Mouse (Mus musculus) spleen, postnatal 10 days (tissue): ENCODE data around the gene Schip1.

Experiments
- DNase-seq, 2 experiments: peaks; one replicate each; pipeline ENCODE4 v3.0.0; 2021 to 2022; ENCODE audit warnings: low spot score in 2 of 2

Schip1 gene

DNA sequence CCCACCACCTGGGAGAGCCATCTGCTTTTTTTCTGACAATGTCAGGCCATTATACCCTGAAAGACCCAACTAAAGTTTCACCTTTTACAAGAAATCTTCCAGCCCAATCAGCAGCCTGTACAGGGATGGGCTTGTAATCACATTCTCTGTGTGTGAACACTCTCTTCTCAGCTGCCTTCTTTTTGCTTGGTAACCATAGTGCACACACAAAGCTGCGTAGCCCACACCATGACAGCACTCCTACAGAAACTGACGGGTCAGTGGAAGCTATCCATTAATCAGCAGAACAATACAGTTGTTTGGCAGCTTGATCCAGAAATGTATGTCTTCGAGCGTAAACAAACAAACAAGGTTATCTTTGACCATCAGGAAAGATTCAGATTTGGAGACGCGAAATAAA is 205.6 kb downstream of the Schip1 start:
- DNase-seq, result no peak

DNA sequence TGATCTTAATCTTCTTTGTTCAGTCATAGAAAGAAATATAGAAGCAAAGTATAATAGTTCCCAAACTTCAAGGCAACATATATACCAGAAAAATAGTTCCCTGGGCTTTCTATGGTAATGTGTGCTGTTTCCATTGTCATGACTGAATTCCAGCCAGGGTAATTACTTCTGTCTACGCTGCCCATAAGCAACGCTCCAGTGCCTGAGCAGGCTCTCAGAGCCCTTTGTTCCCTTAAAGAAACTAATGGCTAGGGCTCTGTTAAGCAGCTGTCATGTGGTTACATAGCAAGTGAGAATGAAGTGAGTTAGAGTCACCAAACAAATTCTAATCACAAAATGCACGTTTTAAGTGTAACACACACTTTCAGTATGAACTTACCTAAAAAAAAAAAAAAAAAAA is 206.9 kb downstream of the Schip1 start:
- no peak for DNase-seq

DNA sequence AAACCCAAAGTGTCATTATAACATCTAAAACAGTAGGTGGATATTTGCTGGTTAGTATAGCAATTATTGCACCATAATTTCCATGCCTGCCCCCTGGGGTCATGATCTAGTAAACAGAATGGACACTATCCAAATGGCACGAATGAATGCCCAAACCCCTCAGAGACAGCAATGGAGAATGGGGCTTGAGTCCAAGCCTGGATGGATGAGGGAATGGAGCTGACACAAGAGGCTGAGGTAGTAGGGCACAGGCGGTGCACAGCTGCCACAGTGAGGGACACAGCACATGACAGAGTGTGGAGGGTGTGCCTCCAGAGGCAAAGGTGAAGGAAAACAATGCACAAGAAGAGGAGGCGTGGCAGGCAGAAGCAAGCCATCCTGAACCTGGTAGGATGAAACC is 207.3 kb downstream of the Schip1 start:
- no peak for DNase-seq

DNA sequence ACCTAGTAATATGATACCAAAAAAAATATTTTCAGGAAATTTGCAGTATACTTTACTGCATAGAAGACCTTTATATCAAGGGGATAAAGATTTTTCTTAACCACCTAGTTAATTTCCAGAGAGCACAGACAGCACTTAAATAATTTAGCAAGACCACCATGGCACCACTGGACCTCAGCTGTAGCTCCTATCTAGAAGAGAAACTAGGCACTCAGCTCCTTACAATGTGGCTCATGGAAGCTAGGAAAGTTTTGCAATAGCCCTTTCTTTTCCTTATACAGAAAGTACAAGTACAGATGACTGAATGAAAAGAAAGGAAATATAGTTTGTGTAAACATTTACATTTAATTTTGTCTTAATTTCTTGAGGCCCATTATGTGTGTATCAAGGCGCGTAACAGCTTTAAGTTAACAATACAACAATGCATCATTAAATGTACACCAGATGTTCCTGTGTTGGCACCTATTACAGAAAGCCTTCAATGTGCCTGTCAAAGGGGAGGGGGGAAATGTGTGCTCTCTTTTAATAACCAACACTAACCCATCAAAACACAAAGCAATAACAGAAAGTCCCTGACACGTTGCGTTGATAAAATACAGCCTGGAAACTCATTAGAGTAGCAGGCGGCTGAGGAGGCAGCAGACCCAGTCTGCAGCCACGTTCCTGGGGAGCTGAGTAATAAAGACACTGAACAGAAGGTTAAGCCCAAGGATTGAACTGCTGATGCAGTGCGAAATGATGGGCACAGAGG is 218.4 kb downstream of the Schip1 start:
- DNase-seq, result no peak

DNA sequence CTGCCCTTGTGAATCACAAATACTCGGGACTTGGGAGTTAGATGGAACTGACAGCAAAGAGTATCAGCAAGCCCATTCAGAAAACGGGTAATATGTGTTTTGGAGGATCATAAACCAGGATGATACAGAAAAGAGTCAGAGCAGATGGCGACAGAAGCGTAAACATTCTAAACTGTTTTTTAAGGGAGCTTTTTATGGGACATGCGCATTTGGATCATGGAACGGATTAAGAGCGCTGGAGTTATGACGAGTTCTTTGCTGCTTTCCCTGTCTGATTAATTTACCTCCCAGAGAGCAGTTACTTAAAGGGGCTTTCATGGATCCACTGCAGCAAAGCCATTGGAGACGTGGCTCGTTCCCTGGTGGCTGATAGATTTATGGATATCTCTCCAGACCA is 219.0 kb downstream of the Schip1 start:
- no peak for DNase-seq

DNA sequence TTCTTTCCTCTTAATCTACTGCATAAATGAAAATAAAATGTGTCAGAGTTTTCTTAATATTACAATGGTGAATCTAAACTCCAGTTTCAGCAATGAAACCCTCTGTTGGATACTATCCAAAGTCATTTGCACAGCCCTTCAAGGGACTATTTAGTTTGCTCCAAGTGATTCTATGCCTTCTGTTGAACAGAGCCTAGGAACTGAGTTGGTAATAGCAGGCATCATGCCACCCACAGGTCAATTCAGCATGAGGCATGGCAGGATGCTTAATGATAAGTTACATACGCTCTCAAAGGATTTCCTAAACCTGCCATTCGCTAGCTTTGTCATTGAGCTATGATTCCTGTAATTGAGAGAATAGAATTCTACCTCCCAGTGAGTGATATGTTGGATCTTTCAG is 219.9 kb downstream of the Schip1 start:
- no peak for DNase-seq

DNA sequence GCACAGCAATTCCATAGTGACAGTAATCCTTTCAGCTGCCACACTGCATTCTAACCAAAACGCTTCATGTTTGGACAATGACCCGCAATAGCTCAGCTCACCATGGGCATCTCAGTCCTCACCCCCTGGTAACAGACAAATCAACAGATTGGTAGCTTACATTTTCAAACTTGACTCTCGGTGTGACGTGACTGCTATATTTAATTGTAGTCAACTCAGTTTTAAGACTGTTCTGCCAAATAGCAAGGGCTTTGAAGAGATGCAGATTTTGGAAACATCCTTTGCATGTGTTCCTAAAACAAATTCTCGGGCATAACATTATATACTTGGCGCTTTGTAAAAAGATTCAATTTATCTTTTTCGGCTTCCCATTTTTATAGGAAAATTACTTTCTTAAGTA is 232.2 kb downstream of the Schip1 start:
- no peak for DNase-seq

DNA sequence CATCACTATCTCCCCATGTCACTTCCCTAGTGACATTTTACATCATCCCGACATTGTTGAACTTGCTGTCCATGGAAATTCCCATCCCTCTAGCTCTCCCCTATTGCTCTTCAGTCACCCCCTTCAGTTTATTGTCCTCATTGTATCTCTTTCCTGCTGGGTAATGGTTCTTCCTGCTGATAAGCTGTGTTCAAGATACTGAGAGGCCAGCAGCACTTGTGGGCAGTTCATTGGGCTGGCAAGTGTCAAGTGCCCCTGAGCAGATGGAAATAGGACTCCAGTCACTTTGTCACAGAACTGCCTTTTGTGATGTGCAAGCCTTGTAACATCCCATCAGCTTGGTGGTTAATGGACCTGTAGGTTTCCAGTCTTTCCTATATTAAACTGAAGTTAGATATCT is 241.0 kb downstream of the Schip1 start:
- no peak for DNase-seq

DNA sequence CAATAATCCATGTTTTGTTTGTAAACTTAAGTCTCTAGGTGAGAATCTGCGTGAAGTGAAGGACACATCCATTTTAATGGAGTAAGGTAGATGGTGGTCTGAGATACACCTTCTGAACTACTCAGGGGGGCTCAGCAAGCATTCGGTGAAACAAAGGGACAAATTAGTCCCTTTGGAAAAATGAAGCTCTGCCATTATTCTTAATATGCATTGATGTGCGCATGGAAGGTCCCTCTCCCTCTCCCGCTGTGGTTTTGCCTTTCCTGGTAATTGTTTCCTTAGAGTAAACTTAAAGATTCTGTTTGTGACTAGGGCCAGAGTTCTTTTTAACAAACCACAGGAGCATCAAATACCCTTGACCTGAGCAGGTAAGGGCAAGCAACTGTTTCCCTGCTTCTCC is 242.1 kb downstream of the Schip1 start:
- no peak for DNase-seq

DNA sequence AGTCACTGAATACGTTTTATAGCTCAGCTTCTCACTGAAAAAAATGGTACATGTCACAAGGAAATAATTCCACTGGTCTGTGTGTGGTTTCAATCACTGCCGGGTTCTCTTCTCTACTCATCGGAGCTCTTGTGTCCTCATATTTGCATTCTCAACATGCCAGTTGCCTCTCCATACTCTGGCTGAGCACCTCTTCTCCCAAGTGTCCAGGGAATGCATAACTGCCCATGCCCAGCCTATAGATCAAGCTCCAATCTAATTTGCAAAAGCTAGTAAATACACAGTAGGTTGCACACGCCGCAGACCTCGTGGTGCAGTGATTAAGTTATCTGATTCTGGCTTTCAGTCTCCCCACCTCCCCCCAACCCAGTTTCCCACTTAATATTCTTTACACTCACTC is 261.0 kb downstream of the Schip1 start:
- DNase-seq, result no peak

DNA sequence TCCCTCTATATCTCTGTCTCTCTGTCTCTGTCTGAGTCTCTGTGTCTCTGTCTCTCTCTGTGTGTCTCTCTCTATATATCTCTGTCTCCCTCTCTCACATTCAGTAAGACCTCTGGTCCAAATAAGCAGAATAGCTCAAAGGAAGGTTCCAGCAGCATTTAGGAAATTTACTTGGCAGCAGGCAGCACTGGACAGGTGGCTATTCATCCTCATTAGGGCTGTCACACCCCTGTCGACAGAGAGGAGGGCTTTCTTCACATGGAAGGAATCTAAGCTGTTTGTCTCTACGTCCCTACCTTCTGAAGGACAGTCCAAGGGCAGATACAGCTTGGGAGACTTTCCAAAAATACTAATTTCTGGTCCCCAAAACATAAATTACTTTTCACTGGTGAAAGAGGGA is 267.9 kb downstream of the Schip1 start:
- no peak for DNase-seq

DNA sequence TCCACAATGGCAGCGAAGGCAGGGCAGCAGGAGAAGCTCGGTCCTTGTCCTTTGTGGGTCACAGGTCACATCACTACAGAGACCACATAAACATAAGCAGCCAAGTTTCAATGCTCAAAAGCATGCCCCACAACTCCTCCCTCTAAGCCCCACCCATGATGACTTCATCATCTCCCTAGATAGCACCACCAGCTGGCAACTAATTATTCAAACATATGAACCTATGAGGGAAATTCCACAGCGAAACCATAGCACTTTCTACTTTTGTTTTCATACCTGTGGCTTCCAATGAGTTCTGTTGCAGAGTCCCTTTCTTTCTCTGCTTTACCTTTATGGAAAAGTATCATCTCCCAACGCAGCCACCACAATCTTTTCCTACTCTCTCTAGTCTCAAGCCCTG is 270.9 kb downstream of the Schip1 start:
- DNase-seq, result no peak

DNA sequence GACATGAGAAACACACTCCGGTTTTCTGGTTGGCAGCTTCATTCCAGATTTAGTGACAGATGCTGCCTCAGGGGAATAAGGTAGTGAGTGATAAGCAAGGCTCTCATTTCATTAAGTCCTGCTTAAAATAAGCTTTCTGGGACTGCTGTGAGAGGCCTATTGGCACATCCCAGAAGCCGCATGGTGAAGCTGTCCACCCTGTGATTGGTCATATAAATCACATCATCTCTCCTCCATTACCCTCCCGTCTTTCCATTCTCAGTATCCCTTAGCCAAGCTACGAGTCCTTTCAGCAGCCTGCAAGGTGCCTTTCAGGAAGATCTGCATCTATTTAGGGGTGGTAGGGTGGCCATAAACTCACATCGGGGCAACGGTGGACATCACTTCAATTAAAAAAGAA is 286.0 kb downstream of the Schip1 start:
- DNase-seq, result no peak

DNA sequence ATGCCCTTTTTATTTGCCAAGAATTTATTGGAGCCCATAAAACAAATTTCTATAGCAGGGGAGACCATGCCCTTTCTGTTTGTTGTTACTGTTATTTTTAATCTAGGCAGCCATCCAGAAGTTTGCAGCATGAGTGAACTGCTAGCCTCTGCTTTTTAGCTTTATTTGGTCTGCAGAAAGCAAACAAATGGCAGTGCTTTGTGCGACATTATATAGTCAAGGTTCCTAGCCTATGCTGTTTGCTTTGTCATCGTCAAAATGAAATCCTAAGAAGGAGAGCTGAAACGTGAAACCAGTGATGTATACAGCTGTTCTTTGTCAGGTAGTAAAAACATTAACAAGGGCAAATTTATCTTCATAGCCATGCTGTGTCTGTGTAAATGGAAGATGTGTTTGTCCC is 286.9 kb downstream of the Schip1 start:
- no peak for DNase-seq

DNA sequence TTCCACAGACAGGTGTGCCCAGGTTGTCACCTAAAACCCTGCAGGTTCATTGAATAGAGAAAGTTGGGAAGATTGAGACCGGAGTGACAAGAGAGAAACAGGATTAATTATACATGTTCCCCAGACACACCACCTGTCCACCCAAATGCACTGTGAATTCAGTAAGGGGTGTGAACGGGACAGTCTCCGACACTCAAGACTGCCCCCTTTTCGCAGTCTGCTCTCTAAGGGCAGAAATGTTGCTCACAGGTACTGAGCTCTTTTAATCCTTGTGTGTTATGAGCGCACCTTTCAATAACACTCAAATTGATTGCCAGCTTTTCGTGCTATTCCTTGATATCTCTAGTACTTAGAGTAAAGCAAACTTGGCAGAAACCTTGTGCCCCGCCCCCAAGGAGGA is 288.4 kb downstream of the Schip1 start:
- DNase-seq, result no peak

DNA sequence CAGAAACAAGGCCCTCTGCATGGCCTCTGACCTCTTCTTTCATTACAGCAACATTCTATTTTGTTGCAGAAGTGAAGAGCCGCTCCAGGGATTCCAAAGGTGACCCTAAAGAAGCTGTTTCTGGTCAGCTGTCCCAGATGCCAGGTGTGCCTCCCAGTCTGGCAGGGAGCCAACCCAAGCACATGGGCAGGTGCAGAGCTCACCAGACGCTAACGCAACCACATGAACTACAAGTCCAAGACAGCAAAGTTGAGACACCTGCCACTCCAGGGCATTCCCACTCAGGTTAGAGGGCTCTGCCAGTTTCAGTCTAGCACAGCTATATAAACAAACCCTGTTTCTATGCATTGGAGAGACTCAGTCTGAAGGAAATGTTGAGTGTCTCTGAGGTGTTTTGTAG is 288.9 kb downstream of the Schip1 start:
- no peak for DNase-seq

DNA sequence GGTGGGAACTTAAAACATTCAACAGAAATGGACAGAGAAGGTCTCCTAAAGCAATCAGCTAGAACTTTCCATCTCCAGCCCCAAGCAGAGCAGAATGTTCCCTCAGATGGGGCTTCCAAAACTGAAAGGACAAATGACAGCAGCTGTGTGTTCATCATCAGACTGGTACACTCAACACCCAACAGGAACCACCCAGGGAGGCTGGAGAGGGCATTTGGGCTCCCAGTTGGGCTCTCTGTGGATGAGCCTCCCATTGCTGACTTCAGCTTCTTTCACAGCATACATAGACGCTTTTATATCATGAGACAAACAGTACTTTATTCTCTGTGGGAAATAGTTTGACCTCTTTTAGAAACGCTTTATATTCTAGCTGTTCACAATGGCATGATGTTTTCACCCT is 291.9 kb downstream of the Schip1 start:
- DNase-seq, result no peak

DNA sequence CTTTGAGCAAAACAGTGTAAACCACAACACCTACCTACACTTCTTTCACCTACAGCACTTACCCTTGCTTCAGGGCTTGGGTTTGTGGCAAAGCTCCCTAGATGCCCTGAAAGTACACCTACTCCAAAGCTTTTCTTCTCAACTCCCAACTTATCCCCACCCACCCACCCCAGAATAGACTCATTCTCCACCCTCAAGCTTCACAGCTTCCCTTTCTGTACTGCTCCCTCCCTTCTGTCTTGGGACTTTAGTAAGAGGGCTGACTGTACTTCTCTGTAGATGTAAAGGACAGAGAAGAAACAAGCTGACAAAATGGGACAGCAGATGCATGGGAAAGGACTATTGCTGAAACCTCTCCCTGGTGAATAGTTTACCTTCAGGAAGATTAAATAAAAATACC is 303.4 kb downstream of the Schip1 start:
- no peak for DNase-seq

DNA sequence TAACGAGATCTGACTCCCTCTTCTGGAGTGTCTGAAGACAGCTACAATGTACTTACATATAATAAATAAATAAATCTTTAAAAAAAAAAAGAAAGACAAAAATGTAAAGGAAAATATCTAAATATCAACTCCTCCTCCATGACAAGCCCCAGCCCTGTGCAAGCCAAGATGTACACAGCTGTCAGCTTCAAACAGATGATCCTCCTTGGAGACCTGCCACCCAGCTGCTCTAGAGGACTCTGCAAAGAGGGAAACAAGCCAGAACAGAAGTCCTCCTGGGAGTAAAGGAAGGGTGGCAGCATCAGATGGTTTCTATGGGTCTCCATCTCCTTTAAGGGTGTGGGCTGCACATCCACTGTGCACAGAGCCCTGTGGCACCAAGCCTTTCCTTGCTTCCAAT is 308.3 kb downstream of the Schip1 start:
- no peak for DNase-seq

DNA sequence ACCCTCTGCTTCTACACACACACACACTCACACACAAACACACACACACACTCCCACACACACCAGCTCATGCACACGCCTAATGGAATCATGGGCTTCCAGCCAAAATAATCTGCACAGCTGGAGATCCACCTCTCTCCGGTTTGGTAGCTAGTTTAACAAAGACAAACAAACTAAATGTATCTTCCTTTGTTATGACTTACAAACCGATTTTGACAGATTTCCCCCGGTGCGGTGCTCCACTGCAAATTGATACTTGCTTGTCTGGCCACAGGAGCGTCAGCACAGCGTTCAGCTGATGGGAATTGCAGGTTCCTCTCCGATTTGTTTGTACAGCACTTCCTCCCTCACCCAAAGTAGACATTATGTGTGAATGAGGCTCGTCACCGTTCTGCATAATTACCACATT is 310.5 kb downstream of the Schip1 start:
- no peak for DNase-seq

DNA sequence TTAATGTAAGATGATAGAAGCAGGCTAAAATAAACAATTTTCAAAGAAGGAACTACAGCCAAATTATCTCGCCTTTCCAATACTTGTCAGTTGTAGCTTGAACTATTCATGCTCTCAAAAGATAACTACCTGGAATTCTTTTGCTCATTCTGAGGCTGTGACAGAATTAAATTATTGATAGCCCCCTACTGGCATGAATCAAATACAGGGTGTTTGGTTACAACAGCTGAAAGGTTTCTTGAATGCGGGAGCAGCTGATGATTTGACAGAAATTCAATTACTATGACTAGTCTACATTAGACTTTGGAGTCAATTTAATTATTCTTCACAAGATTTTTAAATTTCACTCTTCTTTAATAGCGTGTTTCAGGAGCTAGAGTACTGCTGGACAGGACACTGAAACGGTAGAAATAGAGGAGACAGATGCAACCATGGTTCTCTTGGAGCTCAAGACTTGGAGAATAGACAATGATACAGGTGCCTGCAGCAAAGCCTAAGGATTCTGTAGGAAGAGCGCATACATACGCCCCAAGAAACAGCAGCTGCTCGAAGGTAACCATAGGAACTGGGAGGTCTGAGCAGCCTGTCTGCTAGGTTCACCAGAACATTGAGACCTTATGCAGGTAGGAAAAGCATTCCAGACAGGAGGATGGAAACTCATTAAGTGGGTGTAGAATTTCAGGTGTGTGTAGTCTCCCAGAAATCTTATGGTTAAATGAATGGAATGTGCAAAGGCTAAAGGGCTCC is 313.0 kb downstream of the Schip1 start:
- no peak for DNase-seq

DNA sequence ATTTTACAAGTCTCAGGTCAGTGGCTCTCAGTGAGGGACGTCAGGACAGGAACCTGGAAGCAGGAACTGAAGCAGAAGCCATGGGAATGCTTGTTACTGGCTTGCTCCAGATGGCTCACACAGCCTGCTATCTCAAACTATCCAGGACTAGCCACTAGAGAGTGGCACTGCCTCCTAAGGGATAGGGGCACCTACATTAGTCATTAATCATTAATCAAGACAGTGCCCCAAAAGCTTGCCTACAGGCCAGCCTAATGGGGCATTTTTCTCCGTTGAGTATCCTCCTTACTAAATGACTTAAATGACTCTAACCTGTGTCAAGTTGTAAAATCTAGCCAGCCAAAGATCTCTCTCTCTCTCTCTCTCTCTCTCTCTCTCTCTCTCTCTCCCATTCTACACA is 314.2 kb downstream of the Schip1 start:
- DNase-seq, result no peak

DNA sequence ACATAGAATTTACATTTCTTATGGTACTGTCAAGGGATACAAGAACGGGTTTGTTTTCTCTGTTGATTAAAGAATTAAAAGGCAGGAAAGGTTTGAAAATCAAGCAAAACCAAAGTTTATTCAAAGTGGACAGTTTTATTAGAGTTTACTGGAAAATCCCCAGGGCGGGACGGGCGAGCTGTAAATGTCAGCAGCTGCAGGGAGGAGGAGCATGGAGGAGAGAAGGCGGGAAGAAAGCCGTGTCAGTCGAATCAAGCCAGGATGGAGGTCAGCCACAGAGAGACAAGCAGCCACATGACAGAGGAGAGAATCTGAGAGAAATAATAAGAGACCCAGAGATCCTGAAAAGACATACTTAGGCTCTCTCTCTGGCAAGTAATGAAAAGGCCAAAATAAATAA is 314.6 kb downstream of the Schip1 start:
- DNase-seq, result no peak

DNA sequence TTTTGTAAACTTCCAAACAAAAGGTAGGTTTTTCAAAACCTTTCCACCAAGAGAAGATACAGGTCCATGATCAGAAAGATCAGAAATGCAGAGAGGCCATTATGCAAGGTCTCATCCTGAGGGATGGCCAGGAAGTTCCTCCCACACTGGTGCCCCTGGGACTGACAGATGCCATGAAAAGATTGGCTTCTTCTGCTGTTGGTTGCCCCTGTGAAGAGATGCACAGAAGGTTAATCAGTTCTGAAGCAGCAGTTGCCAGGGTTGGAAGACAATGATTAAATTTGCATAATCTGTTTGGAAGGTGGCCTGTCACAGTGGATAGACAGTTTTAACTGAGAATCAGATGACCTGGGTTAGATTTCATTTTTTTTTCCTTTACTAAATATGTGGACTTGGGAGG is 319.1 kb downstream of the Schip1 start:
- DNase-seq, result no peak
